Mouse (Mus musculus) MEL (cell line): ENCODE measurements at regions not wholly inside any gene's neighbourhood (a gene's known extent, or its start where the extent isn't known, plus 50 kb on each side); places are given as distances from the start of the nearest gene placed in this dataset.

ENCODE experiments used
- CTCF ChIP-seq, 3 experiments: IDR thresholded peaks in 2 of 3; conservative IDR thresholded peaks in 1 of 3; 2 replicates each; pipeline ENCODE4 v1.5.1; 2011 to 2012; ENCODE audit warnings: low read length in 3 of 3, low read depth in 2 of 3, mild to moderate bottlenecking in 2 of 3, improper control_type of control experiment in 1 of 3, inconsistent platforms in 1 of 3, mixed read lengths in 1 of 3, moderate library complexity in 1 of 3; ENCODE audit not compliant: control insufficient read depth in 1 of 3, insufficient read depth in 1 of 3, poor library complexity in 1 of 3, severe bottlenecking in 1 of 3
- HCFC1 ChIP-seq: IDR thresholded peaks from 2 replicates; pipeline ENCODE4 v1.6.1; 2012; ENCODE audit warnings: low read depth, mild to moderate bottlenecking, inconsistent platforms, low read length, improper control_type of control experiment, moderate library complexity
- POLR2A ChIP-seq, 2 experiments: IDR thresholded peaks; 2 replicates each; pipeline ENCODE4 v1.6.1; 2011 to 2012; ENCODE audit warnings: low read length in 2 of 2, mild to moderate bottlenecking in 2 of 2, control low read depth in 1 of 2, improper control_type of control experiment in 1 of 2, low read depth in 1 of 2, moderate library complexity in 1 of 2; ENCODE audit not compliant: control insufficient read depth in 1 of 2, insufficient read depth in 1 of 2, poor library complexity in 1 of 2
- SMC3 ChIP-seq: IDR thresholded peaks from 2 replicates; pipeline ENCODE4 v1.6.1; 2011; ENCODE audit warnings: low read depth, low read length, improper control_type of control experiment
- ZKSCAN1 ChIP-seq: IDR thresholded peaks from 2 replicates; pipeline ENCODE4 v1.6.1; 2012; ENCODE audit warnings: low read depth, mild to moderate bottlenecking, inconsistent platforms, low read length, improper control_type of control experiment, moderate library complexity

DNA sequence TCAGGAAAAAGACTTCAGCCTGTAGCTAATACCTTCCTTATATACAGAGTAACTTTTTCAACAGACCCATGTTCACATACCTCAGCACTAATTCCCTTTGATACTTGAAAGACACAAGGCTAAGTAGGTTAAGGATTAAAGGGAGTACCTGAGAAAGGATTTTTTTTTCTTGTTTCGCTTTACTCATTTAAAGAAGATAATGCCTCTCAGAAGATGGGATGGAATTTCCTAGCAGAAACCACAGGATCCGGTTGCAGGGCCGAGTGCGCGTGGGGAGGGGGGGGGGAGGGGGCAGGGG is 114.0 kb upstream of the Cpsf6 start:
- TF ChIP-seq ZKSCAN1 (no peak), CTCF (IDR thresholded peaks at IDR 0.05 in 2 of 3, conservative IDR thresholded peaks at IDR 0.05 in 1 of 3; ENCODE audit: control insufficient read depth in 1 of 3, insufficient read depth in 1 of 3, low read depth in 2 of 3, low read length in 3 of 3, poor library complexity in 1 of 3, severe bottlenecking in 1 of 3) (no peak), SMC3 (no peak), POLR2A (IDR thresholded peaks at IDR 0.05; ENCODE audit: control insufficient read depth in 1 of 2, insufficient read depth in 1 of 2, low read depth in 1 of 2, low read length in 2 of 2, poor library complexity in 1 of 2) (no peak), HCFC1 (no peak)
